Mouse (Mus musculus): Measurements from ENCODE around the gene Kdf1. TPM values are rescaled to one million over a fixed set of nuclear protein-coding genes. Genes with fewer than 3 reads are reported as not detected.

Kdf1 gene
- polyA plus RNA-seq, 1 experiment from 2014 or later, result 33.7 TPM

Small RNAs within 50 kb of the gene (microRNA-seq; reads per million reads assigned to microRNA genes)
- gene Gm23158, result not detected

Other genes starting within 250 kb of the Kdf1 start
- gene Tmem222, start 241.2 kb upstream of the Kdf1 start, polyA plus RNA-seq (2015; fragmentation: Nextera tagmentation; extraction: Ambion mirVana), result 71.3 and 74.3 TPM in 2 replicates
- 12.9 and 14.8 TPM in 2 replicates for gene Wdtc1, start 165.5 kb upstream of the Kdf1 start, polyA plus RNA-seq (2015; fragmentation: Nextera tagmentation; extraction: Ambion mirVana)
- gene Slc9a1, start 149.3 kb upstream of the Kdf1 start, polyA plus RNA-seq (2015; fragmentation: Nextera tagmentation; extraction: Ambion mirVana), result 10.1 and 10.7 TPM in 2 replicates
- 7.9 and 12.6 TPM in 2 replicates for gene Tent5b, start 38.8 kb upstream of the Kdf1 start, polyA plus RNA-seq (2015; fragmentation: Nextera tagmentation; extraction: Ambion mirVana)
- gene Trnp1, start 20.4 kb upstream of the Kdf1 start, polyA plus RNA-seq (2015; fragmentation: Nextera tagmentation; extraction: Ambion mirVana), result 0.50 and 0.75 TPM in 2 replicates
- gene Nudc, start 27.0 kb downstream of the Kdf1 start, polyA plus RNA-seq (2015; fragmentation: Nextera tagmentation; extraction: Ambion mirVana), result 194 and 218 TPM in 2 replicates
- 6.6 and 7.2 TPM in 2 replicates for gene Nr0b2, start 34.4 kb downstream of the Kdf1 start, polyA plus RNA-seq (2015; fragmentation: Nextera tagmentation; extraction: Ambion mirVana)
- gene Gpatch3, start 55.8 kb downstream of the Kdf1 start, polyA plus RNA-seq (2015; fragmentation: Nextera tagmentation; extraction: Ambion mirVana), result 3.9 and 4.2 TPM in 2 replicates
- 13.8 and 14.3 TPM in 2 replicates for gene Gpn2, start 65.4 kb downstream of the Kdf1 start, polyA plus RNA-seq (2015; fragmentation: Nextera tagmentation; extraction: Ambion mirVana)
- gene Sfn, start 83.2 kb downstream of the Kdf1 start, polyA plus RNA-seq (2015; fragmentation: Nextera tagmentation; extraction: Ambion mirVana), result 339 and 468 TPM in 2 replicates
- gene Zdhhc18, start 131.2 kb downstream of the Kdf1 start, polyA plus RNA-seq (2015; fragmentation: Nextera tagmentation; extraction: Ambion mirVana), result 2.0 and 3.4 TPM in 2 replicates
- 17.9 and 20.1 TPM in 2 replicates for gene Pigv, start 153.7 kb downstream of the Kdf1 start, polyA plus RNA-seq (2015; fragmentation: Nextera tagmentation; extraction: Ambion mirVana)
- gene Arid1a, start 237.8 kb downstream of the Kdf1 start, polyA plus RNA-seq (2015; fragmentation: Nextera tagmentation; extraction: Ambion mirVana), result 25.0 and 26.1 TPM in 2 replicates